Mouse (Mus musculus) embryonic stem cell, embryonic (primary cell): ENCODE results near the gene Otud1.

Experiments used
- CTCF ChIA-PET, 4 experiments: fragments of 300-600 bp in 2 of 4; fragments of 350-600 bp in 2 of 4; sonication (Branson Sonifier 250); formaldehyde crosslinking; loops; one replicate each; lab custom pipeline; 2022; ENCODE audit warnings: inconsistent platforms in 2 of 4; lab: Charles Lee
- POLR2A ChIA-PET, 4 experiments: fragments of 300-600 bp in 2 of 4; fragments of 350-600 bp in 2 of 4; sonication (Branson Sonifier 250); formaldehyde crosslinking; loops; one replicate each; lab custom pipeline; 2022; ENCODE audit warnings: antibody characterized with exemption in 4 of 4, inconsistent platforms in 1 of 4; lab: Charles Lee

Otud1 gene

DNA sequence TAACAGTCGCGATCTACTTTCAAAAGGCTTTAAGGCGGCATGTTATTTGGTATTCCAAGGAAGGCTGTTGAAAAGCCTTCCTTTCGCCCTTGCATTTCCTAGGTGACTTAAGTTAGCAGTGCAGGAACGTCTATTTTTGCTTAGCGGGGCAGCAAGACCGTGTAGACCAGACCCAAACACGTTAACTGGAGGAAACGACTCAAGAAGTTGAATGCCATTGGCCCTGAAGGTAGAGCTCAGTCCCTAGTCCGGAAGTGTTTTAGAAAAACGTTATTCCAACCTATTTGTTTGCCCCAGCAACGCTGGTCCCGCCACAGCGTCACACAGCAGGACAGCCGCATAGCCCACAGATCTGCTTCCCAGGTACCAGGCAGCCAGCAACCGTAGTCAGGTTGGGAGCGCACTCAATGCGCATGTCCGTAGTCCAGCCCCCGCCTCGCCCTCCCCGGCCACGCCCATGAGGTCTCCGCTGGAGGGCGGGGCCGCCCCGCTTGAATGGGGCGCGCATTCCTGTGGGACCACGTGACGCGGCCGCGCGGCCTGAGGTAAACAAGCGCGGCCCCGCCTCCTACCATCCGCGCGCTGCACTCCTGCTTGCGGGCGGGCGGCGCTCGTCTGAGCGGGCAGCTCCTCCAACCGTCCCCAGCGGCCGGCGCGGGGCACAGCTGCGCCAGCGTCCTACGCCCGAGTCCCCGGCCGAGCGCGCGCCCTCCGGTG lies at the start of gene Otud1:
TSS of gene Otud1 (plus strand) at position 595 of the 717 bp plus-strand sequence.
- ChIA-PET CTCF (interaction anchor here in 1 of 4 experiments (1.5 kb wide), 1 partner anchor 129 kb away, joined by 3 read pairs; no protein-coding TSS in a partner anchor), POLR2A (interaction anchor here (0.5 to 2.1 kb wide), 23 partner anchors 8 to 1618 kb away, joined by 3 to 11 read pairs (median 3); partner anchors contain the start of genes 4921504E06Rik (in 3 of the 4), Arhgap21 (in 1 of the 4) and Skida1 (in 1 of the 4))

DNA sequence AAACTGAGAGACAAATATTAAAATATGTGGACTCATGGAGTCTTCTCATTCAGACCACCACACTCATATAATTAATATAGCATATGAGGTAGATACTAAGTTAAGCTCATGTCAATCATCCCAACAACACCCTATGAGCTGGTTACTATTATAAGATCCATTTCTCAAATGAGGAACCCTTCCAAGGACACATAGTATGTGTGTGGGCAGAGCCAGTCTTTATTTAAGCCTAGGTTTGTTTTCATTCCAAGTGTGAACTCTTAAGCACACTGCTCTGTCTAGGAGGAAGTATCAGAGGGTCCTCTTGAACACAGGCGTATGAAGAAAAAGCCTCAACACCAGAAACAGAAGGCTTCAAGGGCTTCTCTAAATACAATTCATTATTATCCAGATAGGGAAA lies 49.7 kb upstream of the Otud1 start:
- ChIA-PET POLR2A (interaction anchor here in 1 of 4 experiments (1.2 kb wide), 1 partner anchor 8 kb away, joined by 3 read pairs; no protein-coding TSS in a partner anchor), CTCF (interaction anchor here in 1 of 4 experiments (1.0 kb wide), 1 partner anchor 86 kb away, joined by 3 read pairs; no protein-coding TSS in a partner anchor)

DNA sequence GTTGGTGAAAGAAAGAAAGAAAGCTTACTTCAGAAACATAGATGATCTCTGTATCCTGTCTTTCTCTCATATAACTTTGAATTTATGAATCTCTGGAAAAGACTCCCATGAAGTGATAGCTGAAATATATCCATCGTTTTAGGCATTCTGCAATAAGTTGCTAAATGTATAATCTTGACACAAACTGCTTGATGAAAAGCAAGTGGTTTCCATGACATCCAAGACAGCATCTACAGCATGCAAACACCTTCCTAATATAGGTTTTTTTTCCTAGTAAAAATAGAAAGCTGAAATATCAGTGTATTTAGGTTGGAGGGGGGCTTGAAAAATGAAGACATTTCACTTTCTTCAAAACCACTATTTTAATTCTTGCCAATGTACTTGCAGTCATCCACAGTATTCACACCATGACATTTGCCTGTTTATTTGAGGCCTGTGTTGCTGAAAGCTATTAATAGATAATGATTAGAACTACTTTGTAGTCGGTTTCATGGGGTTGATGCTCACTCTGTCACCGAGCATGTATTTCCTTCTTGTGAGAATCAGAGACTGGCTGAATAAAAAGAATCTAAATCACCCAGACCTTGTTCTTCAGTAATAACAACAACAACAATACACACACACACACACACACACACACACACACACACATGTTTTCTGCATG lies 49.0 kb upstream of the Otud1 start:
- ChIA-PET POLR2A (interaction anchor here in 1 of 4 experiments (1.2 kb wide), 1 partner anchor 9 kb away, joined by 3 read pairs; no protein-coding TSS in a partner anchor), CTCF (interaction anchor here in 2 of 4 experiments (0.5 to 1.0 kb wide), 3 partner anchors 87 to 1095 kb away, joined by 3 to 5 read pairs (median 3); no protein-coding TSS in a partner anchor)

DNA sequence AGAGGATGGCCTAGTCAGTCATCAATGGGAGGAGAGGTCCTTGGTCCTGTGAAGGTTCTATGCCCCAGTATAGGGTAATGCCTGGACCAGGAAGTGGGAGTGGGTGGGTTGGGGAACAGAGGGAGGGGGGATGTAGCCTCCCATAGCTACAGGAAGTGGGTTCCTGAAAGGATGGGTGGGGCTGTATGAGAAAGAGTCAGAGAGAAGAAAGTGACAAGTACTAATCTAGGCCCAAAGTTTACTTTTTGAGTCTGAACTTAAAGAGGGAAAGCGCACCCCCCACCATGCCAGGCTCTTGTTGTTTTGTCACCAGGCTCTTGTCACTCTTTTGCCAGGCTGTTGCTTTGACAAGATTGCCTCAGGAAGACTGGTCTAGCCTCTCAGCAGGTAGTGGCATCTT lies 35.5 kb upstream of the Otud1 start:
- CTCF ChIA-PET = interaction anchor here in 1 of 4 experiments (0.7 kb wide), 1 partner anchor 18 kb away, joined by 3 read pairs; no protein-coding TSS in a partner anchor
- POLR2A ChIA-PET = no interaction called here

DNA sequence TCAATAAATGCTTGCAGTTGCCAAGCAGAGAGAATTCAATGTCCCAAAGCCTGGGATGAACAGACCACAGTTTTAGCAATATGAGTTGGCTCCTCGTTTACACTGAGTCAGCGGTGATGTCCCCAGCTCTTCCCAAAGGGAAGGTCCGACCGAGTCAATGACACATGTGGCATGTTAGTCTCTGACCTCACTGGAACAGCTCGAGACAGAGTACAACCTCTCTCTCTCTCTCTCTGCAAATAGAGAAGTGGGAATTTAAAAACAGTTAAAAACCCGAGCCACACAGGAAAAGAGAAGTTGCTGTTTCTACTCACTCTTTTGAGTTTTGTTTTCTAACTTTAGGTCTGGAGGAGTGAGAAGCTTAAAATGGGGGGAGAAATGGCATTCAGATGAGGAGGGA lies 30.5 kb upstream of the Otud1 start:
- CTCF ChIA-PET = no interaction called here
- POLR2A ChIA-PET = no interaction called here

DNA sequence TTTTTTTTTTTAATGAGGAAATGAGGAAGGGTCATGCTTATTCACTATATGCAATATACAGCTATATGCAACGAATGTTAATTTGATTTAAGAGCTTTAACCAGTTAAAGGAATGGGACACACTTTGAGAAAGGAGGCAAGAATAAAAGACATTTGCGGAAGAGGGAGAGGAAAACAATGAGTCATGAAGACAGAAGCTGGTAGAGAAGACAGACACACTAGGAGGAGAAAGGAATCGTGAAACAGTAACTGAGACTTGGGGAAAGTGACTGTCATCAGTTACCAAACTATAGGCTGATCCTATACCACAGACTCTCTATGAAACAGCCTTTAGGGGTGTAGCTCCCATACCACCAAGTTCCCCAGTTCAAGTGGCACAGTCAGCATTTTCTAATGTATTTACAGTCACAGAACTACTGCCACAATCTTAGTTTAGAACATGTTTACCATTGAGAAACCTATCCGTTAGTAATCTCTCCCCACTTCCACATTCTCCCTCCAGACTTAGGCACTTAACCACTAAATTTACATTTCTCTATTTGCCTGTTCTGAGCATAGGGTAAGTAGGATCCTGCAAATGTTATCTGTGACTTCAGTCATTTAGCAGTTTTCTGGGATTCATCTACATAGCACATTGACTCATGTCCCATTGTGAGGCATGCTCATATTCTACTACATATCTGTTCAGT lies 29.5 kb upstream of the Otud1 start:
- ChIA-PET POLR2A (no interaction called here), CTCF (no interaction called here)

DNA sequence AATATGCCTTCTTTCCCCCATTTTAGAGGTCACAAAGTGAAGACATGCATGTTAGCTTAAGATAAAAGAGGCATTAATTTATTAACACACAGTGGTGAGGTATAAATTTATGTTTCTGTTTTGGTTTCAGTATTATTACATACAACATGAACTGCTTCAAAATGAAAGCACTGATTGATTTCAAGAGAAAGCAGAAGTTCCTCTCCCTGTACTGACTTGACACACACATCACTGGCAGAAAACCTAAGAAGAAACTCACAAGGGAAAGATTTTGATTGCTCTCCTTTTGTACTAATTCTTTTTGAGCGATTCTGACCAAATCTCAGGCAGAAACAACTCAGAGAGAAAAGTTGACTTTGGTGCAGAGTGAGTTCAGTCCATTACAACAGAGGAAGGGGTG lies 27.0 kb upstream of the Otud1 start:
- POLR2A ChIA-PET = no interaction called here
- CTCF ChIA-PET = no interaction called here

DNA sequence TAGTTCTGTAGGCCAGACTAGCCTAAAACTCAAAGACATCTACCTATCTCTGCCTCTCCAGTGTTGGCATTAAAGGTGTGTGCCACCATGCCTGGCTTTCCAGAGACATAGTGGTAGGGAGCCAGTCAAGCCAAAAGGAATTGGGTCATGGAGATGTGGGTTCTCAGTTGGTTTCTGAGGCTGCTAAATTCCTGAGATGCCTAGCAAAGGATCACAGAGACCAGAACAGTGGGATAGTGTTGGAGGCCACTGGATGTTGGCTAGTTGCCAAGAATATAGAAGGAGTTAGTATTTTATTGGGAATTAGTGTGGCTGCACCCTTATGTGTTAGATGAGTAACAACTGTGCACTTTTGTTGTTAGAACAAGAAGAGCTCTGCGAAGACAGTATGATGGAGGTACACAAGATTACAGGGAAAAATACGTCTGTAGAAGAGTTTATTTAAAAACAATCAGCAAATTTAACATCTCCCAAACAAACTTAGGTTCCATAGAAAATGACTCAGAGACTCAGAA lies 24.1 kb upstream of the Otud1 start:
- ChIA-PET POLR2A (no interaction called here), CTCF (interaction anchor here in 1 of 4 experiments (0.6 kb wide), 1 partner anchor 46 kb away, joined by 8 read pairs; no protein-coding TSS in a partner anchor)

DNA sequence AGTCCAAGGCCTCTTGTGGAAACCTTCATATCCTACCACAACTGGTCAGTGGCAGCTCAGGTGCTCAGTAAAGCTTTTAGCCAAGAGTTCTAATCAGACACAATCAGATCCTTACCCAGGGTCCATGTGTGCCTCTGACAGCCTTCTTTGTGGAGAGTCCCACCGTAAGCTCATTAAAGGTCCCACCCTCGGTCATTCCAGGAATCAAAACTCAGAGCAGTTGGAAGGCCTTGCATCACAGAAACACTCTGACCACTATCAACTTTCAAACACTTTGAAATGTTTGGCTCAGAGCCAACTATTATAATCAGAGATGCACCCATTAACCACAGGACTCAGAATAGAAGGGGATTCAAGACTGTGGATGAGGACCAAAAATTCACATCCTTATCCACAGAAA lies 12.4 kb upstream of the Otud1 start:
- ChIA-PET POLR2A (interaction anchor here in 1 of 4 experiments (1.0 kb wide), 1 partner anchor 12 kb away, joined by 4 read pairs; the partner anchor contains the start of gene Otud1), CTCF (no interaction called here)

DNA sequence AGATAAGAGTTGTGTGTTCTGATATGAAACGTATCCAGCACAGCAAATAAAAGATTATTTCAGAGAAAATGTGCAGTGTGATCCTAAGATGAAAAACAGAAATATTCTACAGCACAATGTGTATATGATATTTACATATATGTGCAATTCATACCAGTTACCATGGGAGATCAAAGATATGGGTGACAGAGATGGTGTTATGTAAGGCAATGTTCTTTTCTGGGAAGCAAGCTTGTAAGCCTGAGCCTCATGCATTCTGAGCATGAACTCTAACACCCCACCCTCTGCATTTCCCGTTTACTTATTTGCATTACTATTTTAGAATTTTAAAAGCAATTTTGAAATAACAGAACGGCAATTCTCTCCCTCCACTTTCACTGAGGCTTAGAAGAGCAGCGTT lies 11.4 kb upstream of the Otud1 start:
- ChIA-PET CTCF (no interaction called here), POLR2A (no interaction called here)

DNA sequence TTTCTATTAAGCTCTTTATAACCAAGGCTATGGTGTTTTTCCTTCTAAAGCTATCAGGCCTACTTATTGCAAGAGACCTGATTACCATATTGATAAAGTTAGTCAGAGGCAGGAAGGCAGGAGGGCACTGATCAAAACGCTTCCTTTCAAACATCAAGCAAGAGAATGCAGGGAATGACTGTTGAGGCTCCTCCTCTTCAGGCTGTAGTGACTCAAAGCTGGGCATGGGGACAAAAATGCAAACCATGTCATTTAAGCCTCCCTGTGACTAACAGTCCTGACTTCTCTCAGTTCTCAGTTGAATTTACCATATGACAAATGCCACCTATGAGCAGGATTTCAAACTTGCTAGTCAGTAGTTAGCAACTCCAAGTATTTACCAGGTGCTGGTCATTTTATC lies 10.6 kb upstream of the Otud1 start:
- ChIA-PET POLR2A (interaction anchor here in 1 of 4 experiments (0.8 kb wide), 1 partner anchor 11 kb away, joined by 3 read pairs; the partner anchor contains the start of gene Otud1), CTCF (no interaction called here)

DNA sequence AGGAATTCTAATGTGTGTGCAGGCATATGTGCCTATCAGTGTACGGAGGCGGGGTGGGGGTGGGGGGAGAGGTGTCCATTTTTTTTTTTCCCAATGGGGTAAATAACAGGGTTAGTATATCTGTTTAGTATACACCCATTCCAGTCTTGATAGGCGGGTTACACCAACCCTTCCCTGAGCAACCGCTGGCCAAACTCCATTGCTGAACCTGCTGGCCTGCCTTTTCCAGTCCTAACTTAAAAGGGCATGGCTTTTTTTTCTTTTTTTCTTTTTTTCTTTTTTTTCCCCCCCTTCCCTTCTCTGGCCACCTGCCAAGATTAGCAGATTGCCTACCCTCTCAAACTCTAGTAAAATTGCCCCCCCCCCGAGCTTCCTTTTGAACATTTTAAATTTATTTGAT lies 1.1 kb upstream of the Otud1 start:
- ChIA-PET POLR2A (interaction anchor here in 2 of 4 experiments (0.6 to 1.9 kb wide), 4 partner anchors 14 to 1564 kb away, joined by 3 to 8 read pairs (median 5); no protein-coding TSS in a partner anchor), CTCF (interaction anchor here (0.6 to 1.5 kb wide), 4 partner anchors 104 to 274 kb away, joined by 3 to 6 read pairs (median 4); no protein-coding TSS in a partner anchor)

DNA sequence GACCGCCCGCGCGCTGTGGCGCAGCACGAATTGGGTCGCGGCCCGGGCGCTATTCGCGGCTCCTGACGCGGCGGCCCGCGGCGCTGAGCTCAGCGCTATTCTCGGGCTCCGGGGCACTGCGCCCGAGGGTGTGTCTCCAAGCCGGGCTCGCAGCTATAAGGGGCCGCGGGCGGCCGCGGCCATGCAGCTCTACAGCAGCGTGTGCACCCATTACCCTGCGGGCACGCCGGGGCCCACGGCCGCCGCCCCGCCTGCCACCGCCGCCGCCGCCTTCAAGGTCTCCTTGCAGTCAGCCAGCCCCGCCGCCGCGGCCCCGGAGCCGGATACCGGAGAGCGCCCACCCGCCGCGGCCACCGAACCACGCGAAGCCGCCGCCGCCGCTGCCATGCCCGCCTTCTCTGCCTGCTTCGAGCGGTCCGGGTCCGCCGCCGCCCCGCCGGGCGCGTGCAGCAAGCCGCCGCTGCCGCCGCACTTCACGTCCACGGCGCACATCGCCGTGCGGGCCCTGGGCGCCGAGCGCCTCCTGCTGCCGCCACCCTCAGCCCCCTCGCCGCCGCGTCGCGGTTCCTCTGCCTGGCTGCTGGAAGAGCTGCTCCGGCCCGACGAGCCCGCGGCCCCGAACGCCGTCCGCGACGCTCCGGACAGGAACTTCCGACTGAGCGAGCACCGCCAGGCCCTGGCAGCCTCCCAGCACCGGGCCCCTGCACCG lies 483 bp downstream of the Otud1 start:
- ChIA-PET CTCF (interaction anchor here in 1 of 4 experiments (0.6 kb wide), 1 partner anchor 252 kb away, joined by 6 read pairs; the partner anchor contains the start of gene Etl4), POLR2A (interaction anchor here (0.5 to 2.1 kb wide), 23 partner anchors 8 to 1618 kb away, joined by 3 to 11 read pairs (median 3); partner anchors contain the start of genes 4921504E06Rik (in 3 of the 4), Arhgap21 (in 1 of the 4) and Skida1 (in 1 of the 4))

DNA sequence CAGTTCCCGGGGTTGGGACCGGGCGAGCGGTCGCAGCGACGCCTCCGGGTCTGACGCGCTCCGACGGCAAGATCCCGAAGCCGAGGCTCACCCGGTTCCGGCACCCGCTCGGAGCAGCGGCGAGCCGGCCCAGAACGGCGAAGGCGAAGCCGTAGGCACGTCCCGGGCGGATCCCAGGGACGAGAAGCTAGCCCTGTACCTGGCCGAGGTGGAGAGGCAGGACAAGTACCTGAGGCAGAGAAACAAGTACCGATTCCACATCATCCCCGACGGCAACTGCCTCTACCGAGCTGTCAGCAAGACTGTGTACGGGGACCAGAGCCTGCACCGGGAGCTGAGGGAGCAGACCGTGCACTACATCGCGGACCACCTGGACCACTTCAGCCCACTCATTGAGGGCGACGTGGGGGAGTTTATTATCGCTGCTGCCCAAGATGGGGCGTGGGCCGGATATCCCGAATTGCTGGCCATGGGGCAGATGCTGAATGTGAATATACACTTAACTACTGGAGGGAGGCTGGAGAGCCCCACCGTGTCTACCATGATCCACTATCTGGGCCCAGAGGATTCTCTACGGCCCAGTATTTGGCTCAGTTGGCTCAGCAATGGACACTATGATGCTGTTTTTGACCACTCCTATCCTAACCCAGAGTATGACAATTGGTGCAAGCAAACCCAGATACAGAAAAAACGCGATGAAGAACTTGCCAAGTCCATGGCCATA lies 1.3 kb downstream of the Otud1 start:
- POLR2A ChIA-PET = interaction anchor here in 3 of 4 experiments (0.5 to 2.1 kb wide), 7 partner anchors 9 to 1310 kb away, joined by 3 to 11 read pairs (median 3); partner anchors contain the start of genes 4921504E06Rik (in 1 of the 3) and Arhgap21 (in 1 of the 3)
- CTCF ChIA-PET = interaction anchor here in 1 of 4 experiments (0.6 kb wide), 1 partner anchor 251 kb away, joined by 6 read pairs; the partner anchor contains the start of gene Etl4

DNA sequence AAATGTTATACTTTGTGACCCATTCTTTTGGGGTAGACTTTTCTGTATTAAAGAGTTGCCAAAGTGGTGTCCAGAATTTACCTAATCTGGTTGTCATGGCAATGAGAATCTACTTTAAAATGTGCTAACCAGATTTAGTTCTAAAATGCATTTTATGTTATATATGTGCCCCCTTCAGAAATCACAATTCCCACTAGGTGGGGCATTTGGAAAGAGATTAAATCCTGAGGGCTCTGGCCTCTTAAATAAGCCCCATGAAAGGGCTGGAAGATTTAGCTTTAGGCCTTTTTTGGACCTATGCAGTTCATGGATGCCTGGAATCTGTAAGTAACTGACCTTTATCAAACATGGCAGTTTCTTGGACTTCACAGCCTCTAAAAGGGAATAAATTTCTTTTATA lies 3.3 kb downstream of the Otud1 start:
- CTCF ChIA-PET = no interaction called here
- POLR2A ChIA-PET = no interaction called here

DNA sequence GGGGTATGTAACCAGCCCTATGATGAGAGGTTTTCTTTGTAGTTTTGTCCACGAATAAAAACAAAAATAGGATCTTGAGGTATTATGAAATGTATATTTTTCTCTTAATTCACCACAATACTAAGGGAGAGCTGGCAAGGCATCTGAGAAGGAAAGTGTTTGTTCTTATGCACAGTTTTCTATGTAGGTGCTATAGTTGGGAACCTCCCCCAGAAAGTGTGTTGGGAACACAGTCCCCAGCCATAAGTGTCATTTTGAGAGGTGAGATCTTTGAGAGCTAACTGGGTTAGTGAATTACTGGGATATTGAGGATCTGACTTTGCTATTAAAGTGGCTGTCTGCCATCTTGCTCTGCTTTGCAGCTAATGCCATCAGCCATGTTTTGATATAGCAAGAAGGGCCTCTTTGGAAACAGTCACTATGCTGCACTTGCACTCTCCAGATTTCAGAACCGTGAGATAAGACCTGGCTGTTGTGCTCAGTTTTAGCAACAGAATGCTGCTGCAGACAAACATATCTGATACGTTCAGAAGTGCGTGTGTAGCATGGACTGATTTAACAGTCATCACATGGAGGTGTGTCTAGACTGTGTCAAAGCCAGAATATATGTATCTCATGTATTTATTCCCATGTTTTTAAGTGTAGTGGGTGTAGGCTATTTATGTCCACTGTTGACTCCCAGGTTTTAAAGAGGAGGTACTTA lies 5.7 kb downstream of the Otud1 start:
- CTCF ChIA-PET = no interaction called here
- POLR2A ChIA-PET = interaction anchor here in 1 of 4 experiments (1.1 kb wide), 1 partner anchor 32 kb away, joined by 3 read pairs; no protein-coding TSS in a partner anchor
